Mouse (Mus musculus) lung, embryonic 15.5 days (tissue): ENCODE data around the gene Rb1. TPM values are rescaled to one million over a fixed set of nuclear protein-coding genes. Genes with fewer than 3 reads are reported as not detected.

Source experiments
- ATAC-seq: fragments of 200-750 bp; cut with Nextera tagmentation; 2 replicates; pipeline ENCODE4 v1.8.0; 2017; ENCODE audit warnings: moderate number of reproducible peaks, borderline replicate concordance; ENCODE audit not compliant: low FRiP score, low TSS enrichment; ENCODE audit errors: extremely low read depth
- H3K27ac ChIP-seq: fragments of 300-500 bp; sonication (generic); 2 replicates; pipeline ENCODE4 v1.5.1; 2015; ENCODE audit warnings: moderate library complexity, mild to moderate bottlenecking, inconsistent platforms
- H3K27me3 ChIP-seq: fragments of 300-500 bp; sonication (generic); 2 replicates; pipeline ENCODE4 v1.6.1; 2015; ENCODE audit warnings: inconsistent platforms
- H3K36me3 ChIP-seq: fragments of 300-500 bp; sonication (generic); 2 replicates; pipeline ENCODE4 v1.6.1; 2015; ENCODE audit warnings: inconsistent platforms
- H3K4me1 ChIP-seq: fragments of 300-500 bp; sonication (generic); 2 replicates; pipeline ENCODE4 v1.6.1; 2015; ENCODE audit warnings: inconsistent platforms
- H3K4me2 ChIP-seq: fragments of 300-500 bp; sonication (generic); 2 replicates; pipeline ENCODE4 v1.6.1; 2015; ENCODE audit warnings: inconsistent platforms, mild to moderate bottlenecking, moderate library complexity
- H3K4me3 ChIP-seq: fragments of 300-500 bp; sonication (generic); 2 replicates; pipeline ENCODE4 v1.5.1; 2015; ENCODE audit warnings: mild to moderate bottlenecking, inconsistent platforms
- H3K9ac ChIP-seq: fragments of 300-500 bp; sonication (generic); 2 replicates; pipeline ENCODE4 v1.6.1; 2015; ENCODE audit warnings: inconsistent platforms
- H3K9me3 ChIP-seq: fragments of 300-500 bp; sonication (generic); 2 replicates; pipeline ENCODE4 v1.6.1; 2016; ENCODE audit warnings: inconsistent platforms
- WGBS: fragments of 180-500 bp; shearing (Covaris S2); methylation state at CpG from one replicate; pipeline ENCODE4 v1.1.7; 2015; 5-methylcytosine and 5-hydroxymethylcytosine counted together
- polyA plus RNA-seq: library from polyadenylated mRNA; unstranded; fragments of >200 nt; fragmentation: Nextera tagmentation; extraction: Ambion mirVana; gene quantifications from 2 replicates; pipeline ENCODE4 v1.2.1, GENCODE M21; 2015

The Rb1 gene
- polyA plus RNA-seq, 1 experiment from 2014 or later = 14.5 TPM

GRCm38 (mm10) chr14:73363782-73364181, 38.2 kb upstream of the Rb1 start:
- Histone ChIP-seq H3K4me1 (no peaks in the 10 kb centered on the region), H3K27ac (no peak overlapping the region), H3K4me2 (no peak overlapping the region), H3K4me3 (no peak overlapping the region), H3K36me3 (peaks cover 93% of the 10 kb centered on the region), H3K27me3 (no peaks in the 10 kb centered on the region), H3K9me3 (no peaks in the 10 kb centered on the region), H3K9ac (no peak overlapping the region)
- no peak for ATAC-seq
- 91% methylated on average over 11 of the region's 11 CpGs for WGBS

- no peak overlapping the region for H3K9ac ChIP-seq
- no peak overlapping the region for H3K27ac ChIP-seq
- no peak for ATAC-seq
- no peaks in the 10 kb centered on the region for H3K27me3 ChIP-seq
- 91% methylated on average over 8 of the region's 8 CpGs for WGBS
- H3K9me3 ChIP-seq = no peaks in the 10 kb centered on the region
- H3K4me1 ChIP-seq = no peaks in the 10 kb centered on the region
- no peak overlapping the region for H3K4me3 ChIP-seq
- peaks cover 41% of the 10 kb centered on the region for H3K36me3 ChIP-seq
- H3K4me2 ChIP-seq = no peak overlapping the region
Measured at GRCm38 (mm10) chr14:73354700-73355099, 29.1 kb upstream of the Rb1 start.

GRCm38 (mm10) chr14:73351118-73351517, 25.5 kb upstream of the Rb1 start:
- Histone ChIP-seq H3K4me1 (peaks cover 13% of the 10 kb centered on the region), H3K4me3 (no peak overlapping the region), H3K9me3 (no peaks in the 10 kb centered on the region), H3K4me2 (no peak overlapping the region), H3K27ac (no peak overlapping the region), H3K27me3 (no peaks in the 10 kb centered on the region), H3K9ac (no peak overlapping the region), H3K36me3 (peaks cover 12% of the 10 kb centered on the region; the same call in 1 of the 2 replicates)
- no peak for ATAC-seq
- WGBS = 93% methylated on average over 5 of the region's 5 CpGs

- Histone ChIP-seq H3K36me3 (0 out of 2 replicates have a peak, but pooled peaks cover 4% of the 10 kb centered on the region), H3K27ac (0 out of 2 replicates have a peak overlapping the region, but pooled peaks have one; percentile 15), H3K9ac (no peak overlapping the region), H3K4me2 (no peak overlapping the region), H3K4me3 (no peak overlapping the region), H3K4me1 (peaks cover 13% of the 10 kb centered on the region), H3K27me3 (no peaks in the 10 kb centered on the region), H3K9me3 (no peaks in the 10 kb centered on the region)
- WGBS = 55% methylated on average over 1 of the region's 1 CpGs
- ATAC-seq = no peak
Measured at GRCm38 (mm10) chr14:73350029-73350428, 24.4 kb upstream of the Rb1 start.

- ATAC-seq = no peak
- no peak overlapping the region for H3K27ac ChIP-seq
- no peaks in the 10 kb centered on the region for H3K27me3 ChIP-seq
- no peak overlapping the region for H3K4me2 ChIP-seq
- H3K36me3 ChIP-seq = 0 out of 2 replicates have a peak, but pooled peaks cover 4% of the 10 kb centered on the region
- no peaks in the 10 kb centered on the region for H3K9me3 ChIP-seq
- 54% methylated on average over 7 of the region's 7 CpGs for WGBS
- no peak overlapping the region for H3K4me3 ChIP-seq
- no peak overlapping the region for H3K9ac ChIP-seq
- H3K4me1 ChIP-seq = peaks cover 13% of the 10 kb centered on the region
Measured at GRCm38 (mm10) chr14:73349061-73349670, 23.5 kb upstream of the Rb1 start.

- no peak overlapping the region for H3K4me2 ChIP-seq
- no peak overlapping the region for H3K4me3 ChIP-seq
- ATAC-seq = peak; percentile 55; the same call in 1 of the 2 replicates
- H3K27me3 ChIP-seq = no peaks in the 10 kb centered on the region
- H3K4me1 ChIP-seq = peaks cover 13% of the 10 kb centered on the region
- no peak overlapping the region for H3K9ac ChIP-seq
- H3K27ac ChIP-seq = no peak overlapping the region
- WGBS = 36% methylated on average over 9 of the region's 9 CpGs
- H3K9me3 ChIP-seq = no peaks in the 10 kb centered on the region
- H3K36me3 ChIP-seq = no peaks in the 10 kb centered on the region
Measured at GRCm38 (mm10) chr14:73347302-73347701, 21.7 kb upstream of the Rb1 start.

- no peak for ATAC-seq
- no peak overlapping the region for H3K4me2 ChIP-seq
- H3K4me1 ChIP-seq = peaks cover 13% of the 10 kb centered on the region
- H3K27ac ChIP-seq = no peak overlapping the region
- no peaks in the 10 kb centered on the region for H3K9me3 ChIP-seq
- no peak overlapping the region for H3K9ac ChIP-seq
- no peaks in the 10 kb centered on the region for H3K27me3 ChIP-seq
- no peaks in the 10 kb centered on the region for H3K36me3 ChIP-seq
- no peak overlapping the region for H3K4me3 ChIP-seq
- WGBS = 79% methylated on average over 4 of the region's 4 CpGs
Measured at GRCm38 (mm10) chr14:73345614-73346013, 20.0 kb upstream of the Rb1 start.

- Histone ChIP-seq H3K4me2 (no peak overlapping the region), H3K4me3 (no peak overlapping the region), H3K36me3 (no peaks in the 10 kb centered on the region), H3K27me3 (no peaks in the 10 kb centered on the region), H3K4me1 (no peaks in the 10 kb centered on the region), H3K9me3 (no peaks in the 10 kb centered on the region), H3K27ac (no peak overlapping the region), H3K9ac (no peak overlapping the region)
- ATAC-seq = no peak
- WGBS = 51% methylated on average over 6 of the region's 6 CpGs
Measured at GRCm38 (mm10) chr14:73340051-73340755, 14.6 kb upstream of the Rb1 start.

GRCm38 (mm10) chr14:73339615-73340014, 14.0 kb upstream of the Rb1 start:
- Histone ChIP-seq H3K27me3 (no peaks in the 10 kb centered on the region), H3K4me3 (no peak overlapping the region), H3K9ac (no peak overlapping the region), H3K27ac (no peak overlapping the region), H3K9me3 (no peaks in the 10 kb centered on the region), H3K4me1 (no peaks in the 10 kb centered on the region), H3K4me2 (no peak overlapping the region), H3K36me3 (no peaks in the 10 kb centered on the region)
- no peak for ATAC-seq
- WGBS = 72% methylated on average over 3 of the region's 3 CpGs

GRCm38 (mm10) chr14:73336316-73337080, 10.9 kb upstream of the Rb1 start:
- Histone ChIP-seq H3K4me2 (no peak overlapping the region), H3K27me3 (no peaks in the 10 kb centered on the region), H3K4me1 (no peaks in the 10 kb centered on the region), H3K36me3 (no peaks in the 10 kb centered on the region), H3K9ac (no peak overlapping the region), H3K27ac (no peak overlapping the region), H3K9me3 (no peaks in the 10 kb centered on the region), H3K4me3 (no peak overlapping the region)
- ATAC-seq = no peak
- 72% methylated on average over 6 of the region's 6 CpGs for WGBS

GRCm38 (mm10) chr14:73334926-73335805, 9.5 kb upstream of the Rb1 start:
- H3K4me2 ChIP-seq = no peak overlapping the region
- H3K9ac ChIP-seq = no peak overlapping the region
- no peaks in the 10 kb centered on the region for H3K36me3 ChIP-seq
- H3K4me1 ChIP-seq = no peaks in the 10 kb centered on the region
- H3K27ac ChIP-seq = no peak overlapping the region
- ATAC-seq = no peak
- WGBS = 75% methylated on average over 22 of the region's 22 CpGs
- H3K4me3 ChIP-seq = no peak overlapping the region
- H3K9me3 ChIP-seq = no peaks in the 10 kb centered on the region
- no peaks in the 10 kb centered on the region for H3K27me3 ChIP-seq
